Mouse (Mus musculus) layer of hippocampus, adult 18-20 months (tissue): ENCODE data around the gene Vangl1. TPM values are rescaled to one million over a fixed set of nuclear protein-coding genes. Genes with fewer than 3 reads are reported as not detected.
"Not testable (repeated sequence)": the region's sequence is repeated elsewhere in the genome, so short reads cannot be mapped to it uniquely, and the experiment has no call there.

Source experiments
- DNase-seq, 2 experiments: peaks; one replicate each; pipeline ENCODE4 v3.0.0; 2022; ENCODE audit warnings: low spot score in 2 of 2
- long read RNA-seq: library from polyadenylated mRNA; stranded (forward); transcript quantifications from one replicate; pipeline ENCODE4 v2.0.0, GENCODE M21; 2021
- total RNA-seq, 2 experiments: library from RNA; stranded (reverse); gene quantifications; 2 replicates each; pipeline ENCODE4 v1.2.3; 2021

The Vangl1 gene
- 1 to 10 TPM; 5.5 to 7.8 TPM for total RNA-seq
- long read RNA-seq, full-length matches to known transcripts, result 1 of 5 reads
- long read RNA-seq, partial matches to known transcripts, result 1 of 5 reads
- long read RNA-seq, other reads (novel, unspliced or antisense), result 3 of 5 reads

GRCm38 (mm10) chr3:102203781-102204721 lies at the start of gene Vangl1:
Vangl1 (minus strand) TSS chr3:102204693.
- peak in 1 of 2 experiments; percentile 39 for DNase-seq

GRCm38 (mm10) chr3:102253554-102253953 lies 49.1 kb upstream of the Vangl1 start:
- DNase-seq, result no peak

- no peak for DNase-seq
These were observed 48.4 kb upstream of the Vangl1 start for GRCm38 (mm10) chr3:102252927-102253326.

GRCm38 (mm10) chr3:102250873-102251272 lies 46.4 kb upstream of the Vangl1 start:
- no peak for DNase-seq

- peak; percentile 47 to 84 for DNase-seq
These were observed 45.0 kb upstream of the Vangl1 start for GRCm38 (mm10) chr3:102249401-102249991.

- no peak for DNase-seq
These were observed 40.1 kb upstream of the Vangl1 start for GRCm38 (mm10) chr3:102244601-102245000.

GRCm38 (mm10) chr3:102242854-102243253 lies 38.4 kb upstream of the Vangl1 start:
- DNase-seq, result peak; percentile 11 to 74

- no peak for DNase-seq
These were observed 27.1 kb upstream of the Vangl1 start for GRCm38 (mm10) chr3:102231418-102232134.

- DNase-seq, result no peak
These were observed 18.3 kb upstream of the Vangl1 start for GRCm38 (mm10) chr3:102222756-102223155.

- DNase-seq, result no peak
These were observed 13.8 kb upstream of the Vangl1 start for GRCm38 (mm10) chr3:102218301-102218700.

- DNase-seq, result no peak
These were observed 10.2 kb upstream of the Vangl1 start for GRCm38 (mm10) chr3:102214736-102215135.

- no peak for DNase-seq
These were observed 9.8 kb upstream of the Vangl1 start for GRCm38 (mm10) chr3:102214299-102214698.

- DNase-seq, result no peak
These were observed 8.4 kb upstream of the Vangl1 start for GRCm38 (mm10) chr3:102212896-102213295.

- DNase-seq, result no peak
These were observed 7.8 kb upstream of the Vangl1 start for GRCm38 (mm10) chr3:102212336-102212735.

- DNase-seq, result no peak
These were observed 6.8 kb upstream of the Vangl1 start for GRCm38 (mm10) chr3:102211340-102211739.

GRCm38 (mm10) chr3:102210775-102211174 lies 6.3 kb upstream of the Vangl1 start:
- DNase-seq, result no peak

- no peak for DNase-seq
These were observed 4.4 kb upstream of the Vangl1 start for GRCm38 (mm10) chr3:102208861-102209260.

- DNase-seq, result no peak
These were observed 951 bp upstream of the Vangl1 start for GRCm38 (mm10) chr3:102205458-102205830.

- DNase-seq, result not testable (repeated sequence)
These were observed 403 bp upstream of the Vangl1 start for GRCm38 (mm10) chr3:102204734-102205457.

- peak in 1 of 2 experiments; percentile 17 for DNase-seq
These were observed 1.4 kb downstream of the Vangl1 start for GRCm38 (mm10) chr3:102203131-102203530.

- no peak for DNase-seq
These were observed 4.5 kb downstream of the Vangl1 start for GRCm38 (mm10) chr3:102199991-102200390.
